Mouse (Mus musculus): Measurements from ENCODE around the gene Hist1h2br.
"Not testable (repeated sequence)": the region's sequence is repeated elsewhere in the genome, so short reads cannot be mapped to it uniquely, and the experiment has no call there.

Hist1h2br gene

GRCm38 (mm10) chr13:21846356-21846755, 12.8 kb downstream of the Hist1h2br start:
- not testable (repeated sequence) for DNase-seq (ENCODE audit: low read depth, low spot score)

- peak; percentile 38 for DNase-seq (ENCODE audit: low read depth, low spot score)
These were observed 14.3 kb downstream of the Hist1h2br start for GRCm38 (mm10) chr13:21847883-21848282.

DNA sequence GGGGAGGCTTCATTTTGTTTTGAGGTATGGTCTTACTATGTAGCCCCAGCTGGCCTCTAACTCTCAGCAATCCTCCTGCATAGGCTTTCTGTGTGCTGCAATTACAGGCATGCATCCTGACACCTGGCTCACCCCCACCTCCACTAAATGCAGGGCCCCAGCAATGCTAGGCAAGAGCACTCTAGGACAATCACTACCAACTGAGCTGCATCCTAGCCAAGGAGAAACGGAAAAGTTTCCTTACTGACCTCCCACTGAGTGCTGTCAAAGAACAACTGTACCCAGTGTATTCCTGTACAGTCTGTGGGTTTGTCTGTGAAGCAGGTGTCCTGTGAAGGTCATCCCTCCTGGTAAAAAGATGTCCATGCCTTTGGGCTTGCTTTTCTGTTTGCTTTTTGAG, 17.2 kb downstream of the Hist1h2br start:
- not testable (repeated sequence) for DNase-seq (ENCODE audit: low read depth, low spot score)

- DNase-seq (ENCODE audit: low read depth, low spot score): peak; percentile 8
These were observed 18.8 kb downstream of the Hist1h2br start for GRCm38 (mm10) chr13:21852215-21852945.

GRCm38 (mm10) chr13:21855146-21855545, 21.6 kb downstream of the Hist1h2br start:
- DNase-seq (ENCODE audit: low read depth, low spot score): peak; percentile 82

GRCm38 (mm10) chr13:21855698-21856162, 22.2 kb downstream of the Hist1h2br start:
- peak; percentile 86 for DNase-seq (ENCODE audit: low read depth, low spot score)

DNA sequence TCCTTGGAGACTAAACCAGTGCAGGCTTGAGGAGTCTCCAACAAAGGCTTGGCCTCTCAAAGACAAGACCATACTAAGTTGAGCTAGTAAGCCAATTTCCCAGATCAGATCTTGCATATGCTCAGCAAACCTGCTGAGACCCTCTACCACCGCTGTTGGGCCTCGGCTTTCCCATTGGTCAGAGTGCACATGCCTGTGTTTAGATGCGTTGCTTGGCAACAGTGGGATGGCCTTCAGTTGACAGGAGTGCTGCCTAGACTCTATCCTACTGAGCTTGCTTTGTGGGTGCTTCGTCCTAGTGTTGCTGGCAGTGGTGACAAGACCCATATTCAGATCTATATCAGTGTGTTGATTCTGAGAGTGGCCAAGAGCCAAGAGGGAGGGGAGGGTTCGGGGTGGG, 28.1 kb downstream of the Hist1h2br start:
- no peak for DNase-seq (ENCODE audit: low read depth, low spot score)

DNA sequence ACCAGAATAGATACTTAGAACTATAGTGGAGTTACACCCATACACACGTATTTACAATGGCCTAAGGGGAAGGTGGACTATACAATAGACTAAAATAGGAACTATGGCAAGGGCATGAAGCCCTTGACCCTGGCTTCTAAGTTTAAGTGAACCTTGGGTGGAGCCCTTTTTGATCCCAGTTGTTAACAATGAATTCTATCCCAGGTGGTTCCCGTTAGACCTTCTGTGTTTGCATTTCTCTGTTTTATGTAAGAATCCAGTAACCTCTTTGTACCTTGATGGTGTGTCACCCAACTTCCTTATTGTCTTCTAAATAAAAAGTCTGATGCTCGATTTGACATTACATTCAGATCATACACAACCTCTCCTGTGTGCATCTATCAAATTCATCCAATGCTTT, 32.0 kb downstream of the Hist1h2br start:
- DNase-seq (ENCODE audit: low read depth, low spot score): not testable (repeated sequence)

- no peak for DNase-seq (ENCODE audit: low read depth, low spot score)
These were observed 47.2 kb downstream of the Hist1h2br start for GRCm38 (mm10) chr13:21880735-21881134.

DNA sequence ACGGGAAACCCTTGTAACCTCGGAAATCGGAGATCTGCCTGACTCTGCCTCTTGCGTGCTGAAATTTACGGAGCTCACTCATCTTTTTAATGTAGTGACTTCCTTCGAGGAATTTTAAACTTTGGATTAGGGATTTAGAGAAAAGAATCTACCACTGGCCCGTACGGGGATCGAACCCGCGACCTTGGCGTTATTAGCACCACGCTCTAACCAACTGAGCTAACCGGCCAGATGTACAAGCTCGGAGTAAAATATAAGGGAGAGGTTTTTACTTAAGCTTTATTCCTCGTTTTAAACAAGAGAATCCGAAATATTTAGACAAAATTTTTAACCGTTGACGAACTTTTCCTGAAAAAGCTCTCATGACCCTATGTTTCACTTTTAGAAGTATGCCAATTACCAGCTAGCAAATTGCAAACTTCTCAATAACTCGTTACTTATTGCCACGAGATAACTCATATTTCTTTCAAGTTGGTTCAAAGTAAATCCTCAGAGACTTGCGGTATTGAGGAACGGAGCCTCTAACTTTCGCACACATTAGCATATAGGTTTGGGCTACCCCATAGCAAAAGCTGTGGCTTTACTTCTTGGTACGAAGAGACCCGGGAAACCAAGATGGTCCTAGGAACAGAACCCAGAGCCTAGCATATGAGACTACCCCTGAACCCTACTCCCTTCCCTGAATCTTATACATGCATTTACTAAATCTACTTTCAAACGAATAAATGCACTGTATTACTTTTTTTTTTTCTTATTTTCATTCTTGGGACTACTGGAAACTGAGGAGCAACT, 48.5 kb downstream of the Hist1h2br start:
- DNase-seq (ENCODE audit: low read depth, low spot score): peak; percentile 55

DNA sequence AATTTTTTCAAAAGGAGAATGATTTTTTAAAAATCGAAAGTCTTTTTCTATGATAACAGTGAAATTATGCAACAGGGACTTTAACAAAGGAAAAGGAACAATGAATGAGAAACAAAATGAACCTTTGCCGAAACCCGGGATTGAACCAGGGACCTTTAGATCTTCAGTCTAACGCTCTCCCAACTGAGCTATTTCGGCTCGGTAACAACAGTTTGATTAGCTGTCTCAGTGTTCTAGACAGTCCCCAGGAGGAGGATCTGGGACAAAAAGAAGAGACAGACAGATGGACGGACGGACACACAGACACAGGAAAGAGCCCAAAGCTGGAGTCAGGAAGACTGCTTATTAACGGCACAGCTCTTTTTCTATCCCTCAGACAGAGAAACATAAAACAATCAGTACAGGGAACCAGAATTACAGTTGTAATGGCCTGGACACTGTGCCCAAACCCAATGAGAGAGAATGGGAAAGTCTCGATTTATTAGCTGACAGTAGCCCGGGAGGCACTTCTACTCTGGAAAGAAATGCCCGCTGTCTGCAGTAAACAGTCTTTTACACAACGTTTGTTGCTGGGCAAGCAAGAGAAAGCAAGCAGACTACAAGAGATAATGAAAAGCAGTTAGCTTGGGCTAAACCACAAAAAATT, 49.3 kb downstream of the Hist1h2br start:
- DNase-seq (ENCODE audit: low read depth, low spot score): peak; percentile 72

DNA sequence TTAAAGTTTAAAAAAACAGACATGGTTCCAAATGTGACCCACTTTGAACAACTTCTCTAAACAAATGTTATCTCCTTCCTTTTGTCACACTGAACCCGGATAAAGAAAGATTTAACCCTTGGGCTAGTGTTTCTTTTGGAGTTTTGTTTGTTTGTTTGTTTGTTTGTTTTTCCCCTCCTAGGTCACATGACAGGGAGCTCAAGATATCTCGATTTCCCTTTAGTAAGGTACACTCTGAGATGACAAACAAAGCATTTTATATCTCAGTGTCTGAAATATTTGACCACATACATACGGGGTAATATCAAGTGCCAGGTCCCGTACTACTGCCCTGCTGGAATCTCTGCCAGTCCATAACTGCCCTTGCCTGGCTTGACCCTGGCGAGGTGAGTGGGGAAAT, 49.9 kb downstream of the Hist1h2br start:
- no peak for DNase-seq (ENCODE audit: low read depth, low spot score)

GRCm38 (mm10) chr13:21884586-21884985, 51.0 kb downstream of the Hist1h2br start:
- no peak for DNase-seq (ENCODE audit: low read depth, low spot score)
